In the genomic region with DNA sequence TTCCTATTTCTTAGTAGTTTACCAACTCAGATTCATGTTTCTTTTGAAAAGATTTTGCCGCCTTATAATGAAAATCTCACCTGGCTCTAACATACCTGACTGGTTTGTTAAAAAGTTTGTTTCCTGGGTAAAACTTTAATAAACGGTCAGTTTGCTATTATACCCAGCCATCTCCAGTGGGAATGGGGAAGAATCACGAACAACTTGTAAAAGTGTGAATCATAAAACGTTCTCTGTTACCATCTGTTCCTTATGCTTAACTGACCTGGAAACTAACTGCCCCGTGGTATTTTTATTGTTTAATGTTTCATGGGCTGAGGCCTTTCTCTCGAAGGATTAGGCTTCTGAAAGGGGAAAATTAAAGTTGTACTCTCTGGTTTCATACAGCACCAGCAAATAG, we compare ENCODE assay signal across 7 mouse cellular contexts. TPM values are rescaled to one million over a fixed set of nuclear protein-coding genes. Genes with fewer than 3 reads are reported as not detected.
DNase-seq lines count a peak whose midpoint lies in the region; ATAC-seq and TF ChIP-seq lines count a peak whose summit lies in the region.

No protein-coding gene starts in this region.

- no peak overlapping the region for H3K27ac ChIP-seq in lung, embryonic 15.5 days
- peak overlapping the region; percentile 71; the same call in 1 of the 2 replicates for H3K27ac ChIP-seq in forebrain, embryonic 12.5 days
- H3K27ac ChIP-seq in limb, embryonic 12.5 days: peak overlapping the region; percentile 87; the same call in 1 of the 2 replicates
- 0 out of 2 replicates have a peak overlapping the region, but pooled peaks have one; percentile 21 for H3K27ac ChIP-seq in olfactory bulb, adult 2 months (ENCODE audit: insufficient read depth, low read depth, low read length)

- H3K9ac ChIP-seq in lung, embryonic 15.5 days: no peak overlapping the region; the same call in 1 of the 2 replicates
- peak overlapping the region; percentile 36; the same call in 1 of the 2 replicates for H3K9ac ChIP-seq in forebrain, embryonic 12.5 days
- H3K9ac ChIP-seq in limb, embryonic 12.5 days (replicated peaks): no peak overlapping the region; the same call in 1 of the 2 replicates

- no peaks in the 10 kb centered on the region for H3K36me3 ChIP-seq in lung, embryonic 15.5 days
- H3K36me3 ChIP-seq in forebrain, embryonic 12.5 days (replicated peaks): no peaks in the 10 kb centered on the region
- H3K36me3 ChIP-seq in limb, embryonic 12.5 days: no peaks in the 10 kb centered on the region

- no peak for DNase-seq in lung, postnatal 36 days
- no peak for DNase-seq in layer of hippocampus, postnatal 36 days
- DNase-seq in thymus, postnatal 4 days: no peak

- WGBS in lung, embryonic 15.5 days: 51% methylated on average over 6 of the region's 6 CpGs
- WGBS in forebrain, embryonic 12.5 days: 45% methylated on average over 6 of the region's 6 CpGs
- 41% methylated on average over 6 of the region's 6 CpGs for WGBS in limb, embryonic 12.5 days
- 31% methylated on average over 6 of the region's 6 CpGs for WGBS in olfactory bulb, adult 2 months

- peak overlapping the region; percentile 99 for H3K4me3 ChIP-seq in lung, embryonic 15.5 days
- H3K4me3 ChIP-seq in forebrain, embryonic 12.5 days (replicated peaks): peak overlapping the region; percentile 90
- H3K4me3 ChIP-seq in limb, embryonic 12.5 days (replicated peaks): peak overlapping the region; percentile 87
- no peak overlapping the region for H3K4me3 ChIP-seq in olfactory bulb, adult 2 months (ENCODE audit: insufficient read depth, low read depth, low read length)

- peaks cover 19% of the 10 kb centered on the region for H3K4me1 ChIP-seq in lung, embryonic 15.5 days
- H3K4me1 ChIP-seq in forebrain, embryonic 12.5 days: peaks cover 29% of the 10 kb centered on the region
- H3K4me1 ChIP-seq in limb, embryonic 12.5 days (replicated peaks): peaks cover 20% of the 10 kb centered on the region
- peaks cover 8% of the 10 kb centered on the region; the same call in 1 of the 2 replicates for H3K4me1 ChIP-seq in olfactory bulb, adult 2 months (ENCODE audit: control insufficient read depth, insufficient read depth, low read length)

- H3K9me3 ChIP-seq in lung, embryonic 15.5 days: no peaks in the 10 kb centered on the region
- no peaks in the 10 kb centered on the region for H3K9me3 ChIP-seq in forebrain, embryonic 12.5 days
- H3K9me3 ChIP-seq in limb, embryonic 12.5 days: no peaks in the 10 kb centered on the region

- ATAC-seq in lung, embryonic 15.5 days (ENCODE audit: borderline replicate concordance, extremely low read depth, low FRiP score, low TSS enrichment): no peak
- no peak for ATAC-seq in forebrain, embryonic 12.5 days (ENCODE audit: low FRiP score)
- ATAC-seq in limb, embryonic 12.5 days (ENCODE audit: insufficient number of reproducible peaks, insufficient read depth, low FRiP score, low TSS enrichment, low read depth): no peak; the same call in 1 of the 2 replicates

- peak overlapping the region; percentile 86 for H3K4me2 ChIP-seq in lung, embryonic 15.5 days
- H3K4me2 ChIP-seq in forebrain, embryonic 12.5 days: peak overlapping the region; percentile 78
- H3K4me2 ChIP-seq in limb, embryonic 12.5 days: peak overlapping the region; percentile 55

- TF ChIP-seq CTCF in olfactory bulb, adult 2 months (IDR thresholded peaks at IDR 0.05; ENCODE audit: insufficient read depth, low read depth, low read length): no peak

- no peaks in the 10 kb centered on the region for H3K27me3 ChIP-seq in lung, embryonic 15.5 days
- no peaks in the 10 kb centered on the region for H3K27me3 ChIP-seq in forebrain, embryonic 12.5 days
- no peaks in the 10 kb centered on the region for H3K27me3 ChIP-seq in limb, embryonic 12.5 days

- TF ChIP-seq POLR2A in olfactory bulb, adult 2 months (IDR thresholded peaks at IDR 0.05; ENCODE audit: insufficient read depth, low read depth, low read length): no peak

RNA-seq across cellular contexts. Expression of gene Gclm, which starts 0.6 kb away (rescaled TPM):
- 90.6 and 103 TPM in 2 replicates for polyA plus RNA-seq in lung, embryonic 15.5 days (2015; fragmentation: Nextera tagmentation; extraction: Ambion mirVana)
- polyA plus RNA-seq in forebrain, embryonic 12.5 days (2016; fragmentation: Nextera tagmentation; extraction: Ambion mirVana): 61.3 and 64.6 TPM in 2 replicates
- polyA plus RNA-seq in limb, embryonic 12.5 days (2016; fragmentation: Nextera tagmentation; extraction: Ambion mirVana): 60.7 and 64.0 TPM in 2 replicates
- not detected in 2 replicates for polyA plus RNA-seq in olfactory bulb, adult 2 months (2012; ENCODE audit: insufficient read depth, insufficient read length, low replicate concordance, missing spikeins)
- 10 to 100 TPM; 79.2 to 84.4 TPM for total RNA-seq in layer of hippocampus, postnatal 36 days (2021)

RNA-seq across cellular contexts. Expression of gene Dnttip2, which starts 29.4 kb away (rescaled TPM):
- polyA plus RNA-seq in lung, embryonic 15.5 days (2015; fragmentation: Nextera tagmentation; extraction: Ambion mirVana): 60.5 and 67.8 TPM in 2 replicates
- polyA plus RNA-seq in forebrain, embryonic 12.5 days (2016; fragmentation: Nextera tagmentation; extraction: Ambion mirVana): 81.4 and 82.7 TPM in 2 replicates
- 86.5 and 90.5 TPM in 2 replicates for polyA plus RNA-seq in limb, embryonic 12.5 days (2016; fragmentation: Nextera tagmentation; extraction: Ambion mirVana)
- not detected in 2 replicates for polyA plus RNA-seq in olfactory bulb, adult 2 months (2012; ENCODE audit: insufficient read depth, insufficient read length, low replicate concordance, missing spikeins)
- 10 to 100 TPM; 28.1 to 29.9 TPM for total RNA-seq in layer of hippocampus, postnatal 36 days (2021)

RNA-seq across cellular contexts. Expression of gene Bcar3, which starts 49.2 kb away (rescaled TPM):
- 14.7 and 16.2 TPM in 2 replicates for polyA plus RNA-seq in lung, embryonic 15.5 days (2015; fragmentation: Nextera tagmentation; extraction: Ambion mirVana)
- polyA plus RNA-seq in forebrain, embryonic 12.5 days (2016; fragmentation: Nextera tagmentation; extraction: Ambion mirVana): 10.9 and 11.0 TPM in 2 replicates
- 6.9 and 7.6 TPM in 2 replicates for polyA plus RNA-seq in limb, embryonic 12.5 days (2016; fragmentation: Nextera tagmentation; extraction: Ambion mirVana)
- polyA plus RNA-seq in olfactory bulb, adult 2 months (2012; ENCODE audit: insufficient read depth, insufficient read length, low replicate concordance, missing spikeins): not detected in 2 replicates
- total RNA-seq in layer of hippocampus, postnatal 36 days (2021): 1 to 10 TPM; 8.0 to 9.1 TPM

Comparison
In these comparisons a context has a peak if more than half of its experiments do, and no peak if none do; other contexts are left out.
1. RNA of gene Gclm, which starts 0.6 kb away (polyA plus RNA-seq): 90.6 to 103 TPM in lung, embryonic 15.5 days, 61.3 to 64.6 TPM in forebrain, embryonic 12.5 days and 60.7 to 64.0 TPM in limb, embryonic 12.5 days; not detected in olfactory bulb, adult 2 months; every median in the first group is over 10 times any median in the second.
2. RNA of gene Dnttip2, which starts 29.4 kb away (polyA plus RNA-seq): 86.5 to 90.5 TPM in limb, embryonic 12.5 days, 81.4 to 82.7 TPM in forebrain, embryonic 12.5 days and 60.5 to 67.8 TPM in lung, embryonic 15.5 days; not detected in olfactory bulb, adult 2 months; every median in the first group is over 10 times any median in the second.
3. Peak in every context shown above with its lines, with median percentiles within 50 percentile points of each other: H3K4me2 ChIP-seq.